Mouse (Mus musculus) thymus, adult 2 months (tissue): ENCODE data around the gene Trp53rka. TPM values are rescaled to one million over a fixed set of nuclear protein-coding genes. Genes with fewer than 3 reads are reported as not detected.

Experiments
- DNase-seq: peaks from one replicate; pipeline ENCODE4 v3.0.0; 2021
- H3K27ac ChIP-seq: fragments of 200-500 bp; 2 replicates; pipeline ENCODE4 v1.5.1; 2012; ENCODE audit warnings: low read length, control low read depth; ENCODE audit not compliant: control insufficient read depth, insufficient read depth
- H3K27me3 ChIP-seq: fragments of 200-500 bp; 2 replicates; pipeline ENCODE4 v1.6.1; 2012; ENCODE audit warnings: mild to moderate bottlenecking, low read length, moderate library complexity, mixed read lengths; ENCODE audit not compliant: control insufficient read depth, insufficient read depth
- H3K36me3 ChIP-seq: fragments of 200-500 bp; 2 replicates; pipeline ENCODE4 v1.6.1; 2012; ENCODE audit warnings: mild to moderate bottlenecking, low read length, moderate library complexity; ENCODE audit not compliant: control insufficient read depth, insufficient read depth
- H3K4me1 ChIP-seq: fragments of 200-500 bp; replicated peaks from 2 replicates; pipeline ENCODE4 v1.6.1; 2012; ENCODE audit warnings: low read length; ENCODE audit not compliant: control insufficient read depth, insufficient read depth
- H3K4me3 ChIP-seq: fragments of 200-500 bp; 2 replicates; pipeline ENCODE4 v1.5.1; 2012; ENCODE audit warnings: mild to moderate bottlenecking, low read length, control low read depth, moderate library complexity; ENCODE audit not compliant: control insufficient read depth, insufficient read depth
- CTCF ChIP-seq: fragments of 200-500 bp; IDR thresholded peaks from 2 replicates; pipeline ENCODE4 v1.5.1; 2012; ENCODE audit warnings: mild to moderate bottlenecking, control low read depth, low read length, moderate library complexity, borderline replicate concordance; ENCODE audit not compliant: control insufficient read depth, poor library complexity, insufficient read depth; ENCODE audit errors: extremely low read depth
- POLR2A ChIP-seq: fragments of 200-500 bp; IDR thresholded peaks from 2 replicates; pipeline ENCODE4 v1.6.1; 2012; ENCODE audit warnings: mild to moderate bottlenecking, low read length, control low read depth, moderate library complexity; ENCODE audit not compliant: control insufficient read depth, poor library complexity, insufficient read depth; ENCODE audit errors: extremely low read depth
- WGBS: fragments of 180-500 bp; shearing (Covaris S2); methylation state at CpG from one replicate; pipeline ENCODE4 v1.1.7; 2018; 5-methylcytosine and 5-hydroxymethylcytosine counted together
- polyA plus RNA-seq: library from polyadenylated mRNA; depleted of rRNA; stranded (reverse); fragments of >200 nt; gene quantifications from 2 replicates; pipeline ENCODE4 v1.2.3, GENCODE M21; 2012; rRNA removed

Gene Trp53rka
- 32.2 and 34.8 TPM in 2 replicates for polyA plus RNA-seq

GRCm38 (mm10) chr2:165492648-165493553, at the start of gene Trp53rka:
Gene Trp53rka, minus strand, starts transcription at chr2:165493324.
- Histone ChIP-seq H3K27me3 (no peaks in the 10 kb centered on the region), H3K36me3 (no peaks in the 10 kb centered on the region; the same call in 1 of the 2 replicates), H3K27ac (no peak within 1 kb of the TSS), H3K4me1 (peaks cover 9% of the 10 kb centered on the region), H3K4me3 (peak within 1 kb of the TSS; percentile 71)
- WGBS: under 1% methylated on average over 84 of the region's 84 CpGs
- DNase-seq: peak; percentile 75
- TF ChIP-seq POLR2A: no peak
- no peak for TF ChIP-seq CTCF

- Histone ChIP-seq H3K27ac (no peak overlapping the region), H3K4me3 (no peak overlapping the region), H3K27me3 (no peaks in the 10 kb centered on the region), H3K4me1 (no peaks in the 10 kb centered on the region), H3K36me3 (no peaks in the 10 kb centered on the region)
- WGBS: 73% methylated on average over 3 of the region's 3 CpGs
- no peak for DNase-seq
- TF ChIP-seq POLR2A: no peak
- no peak for TF ChIP-seq CTCF
These were observed 47.9 kb upstream of the Trp53rka start for GRCm38 (mm10) chr2:165540975-165541374.

GRCm38 (mm10) chr2:165533789-165534188, 40.7 kb upstream of the Trp53rka start:
- Histone ChIP-seq H3K36me3 (no peaks in the 10 kb centered on the region), H3K4me3 (no peak overlapping the region), H3K27ac (no peak overlapping the region), H3K27me3 (no peaks in the 10 kb centered on the region), H3K4me1 (no peaks in the 10 kb centered on the region)
- WGBS: 91% methylated on average over 6 of the region's 6 CpGs
- no peak for TF ChIP-seq POLR2A
- TF ChIP-seq CTCF: no peak
- DNase-seq: no peak

- Histone ChIP-seq H3K27me3 (no peaks in the 10 kb centered on the region), H3K27ac (no peak overlapping the region), H3K36me3 (no peaks in the 10 kb centered on the region), H3K4me3 (no peak overlapping the region), H3K4me1 (no peaks in the 10 kb centered on the region; the same call in 1 of the 2 replicates)
- DNase-seq: peak; percentile 45
- WGBS: 19% methylated on average over 8 of the region's 8 CpGs
- no peak for TF ChIP-seq POLR2A
- TF ChIP-seq CTCF: peak; percentile 75; the same call in 1 of the 2 replicates
These were observed 36.0 kb upstream of the Trp53rka start for GRCm38 (mm10) chr2:165529106-165529505.

GRCm38 (mm10) chr2:165525609-165526008, 32.5 kb upstream of the Trp53rka start:
- Histone ChIP-seq H3K4me3 (no peak overlapping the region), H3K36me3 (no peaks in the 10 kb centered on the region), H3K27ac (no peak overlapping the region), H3K4me1 (no peaks in the 10 kb centered on the region; the same call in 1 of the 2 replicates), H3K27me3 (no peaks in the 10 kb centered on the region)
- TF ChIP-seq CTCF: no peak
- TF ChIP-seq POLR2A: no peak
- DNase-seq: peak; percentile 8
- WGBS: 37% methylated on average over 4 of the region's 4 CpGs

- 0 out of 2 replicates have a peak, but pooled peaks have one; percentile 13 for TF ChIP-seq CTCF
- TF ChIP-seq POLR2A: no peak
- H3K36me3 ChIP-seq: no peaks in the 10 kb centered on the region
- H3K27me3 ChIP-seq: no peaks in the 10 kb centered on the region
- DNase-seq: no peak
- 99% methylated on average over 20 of the region's 20 CpGs for WGBS
- H3K4me3 ChIP-seq: no peak overlapping the region
- peaks cover 7% of the 10 kb centered on the region; the same call in 1 of the 2 replicates for H3K4me1 ChIP-seq
- H3K27ac ChIP-seq: no peak overlapping the region
These were observed 22.1 kb upstream of the Trp53rka start for GRCm38 (mm10) chr2:165515178-165515728.
